Mouse (Mus musculus) kidney, adult 2 months (tissue): ENCODE measurements at regions not wholly inside any gene's neighbourhood (a gene's known extent, or its start where the extent isn't known, plus 50 kb on each side); places are given as distances from the start of the nearest gene placed in this dataset.

ENCODE experiments used
- DNase-seq: peaks from one replicate; pipeline ENCODE4 v3.0.0; 2021
- H3K27ac ChIP-seq: fragments of 200-500 bp; 2 replicates; pipeline ENCODE4 v1.5.1; 2012; ENCODE audit warnings: low read depth, low read length, control low read depth, inconsistent platforms; ENCODE audit not compliant: insufficient read depth
- H3K27me3 ChIP-seq: fragments of 200-500 bp; replicated peaks from 2 replicates; pipeline ENCODE4 v1.6.1; 2012; ENCODE audit warnings: mild to moderate bottlenecking, moderate library complexity, low read length, inconsistent platforms; ENCODE audit not compliant: control insufficient read depth, insufficient read depth
- H3K36me3 ChIP-seq: fragments of 200-500 bp; 2 replicates; pipeline ENCODE4 v1.6.1; 2012; ENCODE audit warnings: mild to moderate bottlenecking, moderate library complexity, low read length, inconsistent platforms; ENCODE audit not compliant: control insufficient read depth, insufficient read depth
- H3K4me1 ChIP-seq: fragments of 200-500 bp; 2 replicates; pipeline ENCODE4 v1.6.1; 2011; ENCODE audit warnings: low read length; ENCODE audit not compliant: control insufficient read depth, insufficient read depth
- H3K4me3 ChIP-seq: fragments of 200-500 bp; 2 replicates; pipeline ENCODE4 v1.5.1; 2011; ENCODE audit warnings: mild to moderate bottlenecking, low read depth, low read length, control low read depth; ENCODE audit not compliant: insufficient read depth
- CTCF ChIP-seq: fragments of 200-500 bp; conservative IDR thresholded peaks from 2 replicates; pipeline ENCODE4 v1.5.1; 2011; ENCODE audit warnings: low read depth, mild to moderate bottlenecking, control low read depth, low read length, moderate library complexity, mixed read lengths; ENCODE audit not compliant: insufficient read depth, insufficient read length
- POLR2A ChIP-seq: fragments of 200-500 bp; IDR thresholded peaks from one replicate; pipeline ENCODE4 v1.6.1; 2011; ENCODE audit warnings: low read depth, low read length, control low read depth
- WGBS: fragments of 180-500 bp; shearing (Covaris S2); methylation state at CpG from one replicate; pipeline ENCODE4 v1.1.7; 2018; 5-methylcytosine and 5-hydroxymethylcytosine counted together

DNA sequence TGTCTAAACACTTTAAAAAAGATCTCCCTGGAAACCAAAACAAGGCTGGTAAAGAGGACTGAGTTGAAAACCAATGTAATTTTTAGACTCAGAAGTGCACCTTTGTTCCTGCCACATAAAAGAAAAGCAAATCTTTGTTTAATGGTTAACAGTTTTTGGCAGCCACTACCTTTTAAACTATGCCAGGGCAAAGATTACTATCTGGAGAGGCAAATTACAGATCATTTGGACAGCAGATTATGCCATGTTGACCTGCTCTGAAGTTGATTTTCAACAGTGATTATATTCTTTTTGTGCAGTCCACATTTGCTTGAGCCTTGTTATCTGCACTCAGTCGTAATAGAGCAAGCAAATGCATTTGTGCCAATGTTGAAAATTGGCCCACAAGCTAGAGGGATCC, 76.4 kb upstream of the Mid1 start:
- peak; percentile 89 for DNase-seq
- no peak for TF ChIP-seq POLR2A
- TF ChIP-seq CTCF, result no peak

More for the DNA sequence above, 76.4 kb upstream of the Mid1 start:
- Histone ChIP-seq H3K36me3 (no peaks in the 10 kb centered on the region), H3K27ac (no peak overlapping the region), H3K27me3 (no peaks in the 10 kb centered on the region), H3K4me3 (no peak overlapping the region), H3K4me1 (no peaks in the 10 kb centered on the region)
- 24% methylated on average over 1 of the region's 1 CpGs for WGBS
